Mouse (Mus musculus): Measurements from ENCODE around the gene Vmn2r111.
"Not testable (repeated sequence)": the region's sequence is repeated elsewhere in the genome, so short reads cannot be mapped to it uniquely, and the experiment has no call there.

Vmn2r111 gene

GRCm38 (mm10) chr17:22573382-22573781, at the start of gene Vmn2r111:
TSS of gene Vmn2r111 (minus strand) at chr17:22573482.
- DNase-seq (ENCODE audit: low spot score in 2 of 2), result not testable (repeated sequence)

DNA sequence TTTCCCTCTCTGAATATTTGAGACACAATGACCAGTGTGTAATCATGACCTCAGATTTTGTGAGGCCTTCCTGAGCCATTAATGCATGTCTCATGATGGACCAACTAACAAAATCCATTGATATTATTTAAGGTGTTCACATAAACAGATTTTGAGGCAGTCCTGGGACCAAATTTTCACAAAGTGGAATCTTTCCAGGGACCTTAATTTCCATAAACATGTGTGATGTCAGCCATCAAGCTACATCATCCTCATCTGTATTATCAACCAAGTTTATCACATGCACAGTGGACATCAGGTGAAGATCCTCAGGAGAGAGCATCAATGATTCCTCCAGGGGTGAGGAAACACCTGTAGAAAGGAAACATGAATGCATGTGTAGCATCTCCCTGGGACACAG, 27.4 kb upstream of the Vmn2r111 start, which contains the start of gene Vmn2r112:
Gene Vmn2r112, plus strand, starts transcription at position 301 of the 400 bp plus-strand sequence.
- DNase-seq (ENCODE audit: low spot score in 2 of 2), result not testable (repeated sequence)

- DNase-seq (ENCODE audit: low spot score in 2 of 2), result not testable (repeated sequence)
Observed at GRCm38 (mm10) chr17:22520467-22520866, 52.8 kb downstream of the Vmn2r111 start.

- DNase-seq (ENCODE audit: low spot score in 2 of 2), result not testable (repeated sequence)
Observed at GRCm38 (mm10) chr17:22520037-22520436, 53.2 kb downstream of the Vmn2r111 start.

DNA sequence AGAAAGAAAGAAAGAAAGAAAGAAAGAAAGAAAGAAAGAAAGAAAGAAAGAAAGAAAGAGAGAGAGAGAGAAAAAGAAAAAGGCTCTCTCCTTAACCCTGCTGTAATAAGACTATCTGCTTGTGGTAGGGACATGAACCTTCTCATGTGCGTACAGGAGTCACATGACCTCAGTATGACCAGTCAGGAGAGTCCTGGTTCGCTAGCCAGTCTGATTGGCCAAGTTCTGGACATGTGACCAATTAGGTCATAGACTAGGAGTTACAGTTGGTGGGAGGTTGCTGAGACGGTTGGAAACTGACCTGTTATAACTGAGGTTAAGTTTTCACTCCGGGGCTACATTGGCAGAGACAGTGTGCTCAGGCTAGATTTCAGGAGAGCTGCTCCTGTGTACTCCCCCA, 76.2 kb downstream of the Vmn2r111 start:
- DNase-seq (ENCODE audit: low spot score in 2 of 2), result no peak

Data from urinary bladder, adult 18-20 months (tissue).